In genomic region chr14:122474891-122475556, GRCm38 (mm10) we compare ENCODE assay signal across 9 mouse cellular contexts. TPM values are rescaled to one million over a fixed set of nuclear protein-coding genes. Genes with fewer than 3 reads are reported as not detected.
A peak's percentile ranks its signal among the peaks of the same experiment; 100 is the strongest.
DNase-seq lines count a peak whose midpoint lies in the region; ATAC-seq lines count a peak whose summit lies in the region.
"Had no signal": no experiment of that assay in that cellular context is flagged by ENCODE, and none has a peak within 500 bp of the region (broad histone marks: within the 10 kb centered on the region; RNA-seq: fewer than 3 reads in every experiment).

Gene Zic2, plus strand, starts transcription at chr14:122475435.

- ATAC-seq in lung, embryonic 16.5 days (ENCODE audit: low read depth): peak; percentile 44
- peak; percentile 80 for ATAC-seq in cerebellum, adult (ENCODE audit: insufficient number of reproducible peaks, low FRiP score, low TSS enrichment)
- ATAC-seq in forebrain, embryonic 13.5 days: peak; percentile 79
- peak; percentile 72 for ATAC-seq in midbrain, embryonic 14.5 days (ENCODE audit: low FRiP score, low TSS enrichment)
- ATAC-seq in megakaryocyte-erythroid progenitor cell, adult 5-6 weeks (replicated peaks; ENCODE audit: low FRiP score, low TSS enrichment, poor library complexity, severe bottlenecking): no peak

- peak within 1 kb of the TSS; percentile 43 for H3K4me3 ChIP-seq in lung, embryonic 16.5 days (ENCODE audit: low read length)
- peak within 1 kb of the TSS; percentile 79 for H3K4me3 ChIP-seq in forebrain, embryonic 13.5 days
- H3K4me3 ChIP-seq in midbrain, embryonic 14.5 days (replicated peaks; ENCODE audit: low read depth, low read length): peak within 1 kb of the TSS; percentile 52

- H3K9me3 ChIP-seq in lung, embryonic 16.5 days (ENCODE audit: control insufficient read depth, low read length): no peaks in the 10 kb centered on the region
- no peaks in the 10 kb centered on the region for H3K9me3 ChIP-seq in forebrain, embryonic 13.5 days (replicated peaks)
- H3K9me3 ChIP-seq in midbrain, embryonic 14.5 days (ENCODE audit: control insufficient read depth, low read length): no peaks in the 10 kb centered on the region

- DNase-seq in lung, postnatal 14 days: no peak
- peak in 1 of 2 experiments; percentile 70 for DNase-seq in layer of hippocampus, postnatal 14 days (ENCODE audit: low spot score in 2 of 2)
- peak; percentile 83 for DNase-seq in midbrain, embryonic 14.5 days
- no peak for DNase-seq in spleen, postnatal 4 days (ENCODE audit: low spot score in 2 of 2)

- no peaks in the 10 kb centered on the region for H3K36me3 ChIP-seq in lung, embryonic 16.5 days (ENCODE audit: control insufficient read depth, insufficient read depth, low read length)
- H3K36me3 ChIP-seq in forebrain, embryonic 13.5 days (ENCODE audit: poor library complexity, severe bottlenecking): peaks cover 9% of the 10 kb centered on the region; the same call in 1 of the 2 replicates
- no peaks in the 10 kb centered on the region for H3K36me3 ChIP-seq in midbrain, embryonic 14.5 days (ENCODE audit: control insufficient read depth, insufficient read depth, low read length)

- H3K4me2 ChIP-seq in lung, embryonic 16.5 days (ENCODE audit: low read depth, low read length): peak within 1 kb of the TSS; percentile 65
- peak within 1 kb of the TSS; percentile 71 for H3K4me2 ChIP-seq in forebrain, embryonic 13.5 days
- peak within 1 kb of the TSS; percentile 56 for H3K4me2 ChIP-seq in midbrain, embryonic 14.5 days (ENCODE audit: low read length)

- under 1% methylated on average over 56 of the region's 73 CpGs for WGBS in lung, embryonic 16.5 days
- WGBS in forebrain, embryonic 13.5 days: 0% methylated on average over 30 of the region's 73 CpGs
- WGBS in midbrain, embryonic 14.5 days: under 1% methylated on average over 66 of the region's 73 CpGs

- no peak within 1 kb of the TSS for H3K9ac ChIP-seq in lung, embryonic 16.5 days (ENCODE audit: low read length)
- peak within 1 kb of the TSS; percentile 98 for H3K9ac ChIP-seq in forebrain, embryonic 13.5 days
- peak within 1 kb of the TSS; percentile 77 for H3K9ac ChIP-seq in midbrain, embryonic 14.5 days (replicated peaks; ENCODE audit: low read length)

- H3K27ac ChIP-seq in lung, embryonic 16.5 days (ENCODE audit: low read length): no peak within 1 kb of the TSS
- peak within 1 kb of the TSS; percentile 99 for H3K27ac ChIP-seq in forebrain, embryonic 13.5 days
- peak within 1 kb of the TSS; percentile 94 for H3K27ac ChIP-seq in midbrain, embryonic 14.5 days (replicated peaks; ENCODE audit: low read depth, low read length)

- peaks cover 85% of the 10 kb centered on the region for H3K27me3 ChIP-seq in lung, embryonic 16.5 days (ENCODE audit: control insufficient read depth, insufficient read depth, low read depth, low read length)
- peaks cover 49% of the 10 kb centered on the region for H3K27me3 ChIP-seq in forebrain, embryonic 13.5 days
- peaks cover 46% of the 10 kb centered on the region for H3K27me3 ChIP-seq in midbrain, embryonic 14.5 days (ENCODE audit: control insufficient read depth, insufficient read depth, low read length)

- H3K4me1 ChIP-seq in lung, embryonic 16.5 days (replicated peaks; ENCODE audit: control insufficient read depth, insufficient read depth, low read length): peaks cover 17% of the 10 kb centered on the region
- H3K4me1 ChIP-seq in forebrain, embryonic 13.5 days: peaks cover 51% of the 10 kb centered on the region
- H3K4me1 ChIP-seq in midbrain, embryonic 14.5 days (ENCODE audit: control insufficient read depth, insufficient read depth, low read length): no peaks in the 10 kb centered on the region

RNA-seq across cellular contexts. Expression of gene Zic2, which starts in this region (rescaled TPM):
- not detected in 2 replicates for polyA plus RNA-seq in lung, embryonic 16.5 days (2015; fragmentation: Nextera tagmentation; extraction: Ambion mirVana)
- polyA plus RNA-seq in forebrain, embryonic 13.5 days (2015; fragmentation: Nextera tagmentation; extraction: Ambion mirVana): 10.1 and 12.0 TPM in 2 replicates
- total RNA-seq in layer of hippocampus, postnatal 14 days (2021): 10 to 100 TPM; 22.1 to 26.7 TPM
- polyA plus RNA-seq in midbrain, embryonic 14.5 days (2014; fragmentation: Nextera tagmentation; extraction: Ambion mirVana): 10.3 and 10.8 TPM in 2 replicates
- total RNA-seq in megakaryocyte-erythroid progenitor cell, adult 5-6 weeks (2014; fragmentation: Nextera tagmentation): not detected in 2 replicates
- not detected in 2 replicates for total RNA-seq in megakaryocyte-erythroid progenitor cell, adult 5-6 weeks (2017)
- total RNA-seq: common myeloid progenitor, adult 5-6 weeks had no signal

Comparison
In these comparisons a context has a peak if more than half of its experiments do, and no peak if none do; other contexts are left out.
1. RNA of gene Zic2 (total RNA-seq): 22.1 to 26.7 TPM in layer of hippocampus, postnatal 14 days; not detected in megakaryocyte-erythroid progenitor cell, adult 5-6 weeks; every median in the first group is over 10 times any median in the second.
2. RNA of gene Zic2 (polyA plus RNA-seq): 10.1 to 12.0 TPM in forebrain, embryonic 13.5 days and 10.3 to 10.8 TPM in midbrain, embryonic 14.5 days; not detected in lung, embryonic 16.5 days; every median in the first group is over 10 times any median in the second.
3. Peak in ATAC-seq, H3K4me3 ChIP-seq and H3K4me2 ChIP-seq in lung, embryonic 16.5 days; RNA of the gene not detected or under 1 TPM.
4. Peak in every context shown above with its lines, with median percentiles within 50 percentile points of each other: H3K4me2 ChIP-seq and H3K4me3 ChIP-seq.